Mouse (Mus musculus): Measurements from ENCODE around the gene Peli2. TPM values are rescaled to one million over a fixed set of nuclear protein-coding genes. Genes with fewer than 3 reads are reported as not detected.

Peli2 gene
- total and polyA plus RNA-seq, 3 experiments: not detected

DNA sequence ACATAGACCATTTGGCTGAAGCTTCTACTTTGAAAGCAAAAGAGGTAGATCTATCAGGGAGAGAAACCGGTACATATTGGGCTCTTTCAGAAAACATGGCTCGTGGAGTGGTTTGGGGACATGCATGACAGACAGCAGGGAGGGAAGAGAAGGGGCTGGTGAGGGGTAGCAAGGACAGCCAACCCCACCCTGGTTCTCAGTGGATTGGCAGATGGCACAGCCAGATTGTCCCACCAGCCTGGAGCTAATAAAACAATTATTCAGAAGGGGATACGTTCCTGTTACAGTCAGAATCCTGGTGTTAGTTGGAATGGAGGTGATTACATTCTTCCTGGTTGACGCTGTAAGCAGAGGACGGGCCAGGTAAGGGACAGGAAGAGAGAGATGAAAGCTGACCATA lies 2.6 kb upstream of the Peli2 start:
- H3K4me3 ChIP-seq (replicated peaks in 1 of 3; ENCODE audit: low read depth in 2 of 3, low read length in 2 of 3, poor library complexity in 1 of 3): no peak overlapping the region
- H3K4me2 ChIP-seq (ENCODE audit: insufficient read depth, low read depth, poor library complexity, severe bottlenecking): no peak overlapping the region
- H3K36me3 ChIP-seq (replicated peaks in 1 of 2; ENCODE audit: control insufficient read depth in 1 of 2, insufficient read depth in 1 of 2, low read length in 1 of 2): no peaks in the 10 kb centered on the region
- DNase-seq (ENCODE audit: extremely low read depth): no peak
- H3K79me2 ChIP-seq (replicated peaks; ENCODE audit: control insufficient read depth, extremely low read depth, insufficient read depth, poor library complexity, severe bottlenecking): no peaks in the 10 kb centered on the region
- in situ Hi-C loops (cut with MboI; ENCODE audit: low pct_ligation_motif_present, low pct_unique_long_range_greater_than_20kb, low sequenced_read_pairs): no loop called here
- peaks cover 0 to 3% of the 10 kb centered on the region in 2 experiments; a peak in 1 of 4 replicates for H3K4me1 ChIP-seq (ENCODE audit: control insufficient read depth in 1 of 2, insufficient read depth in 2 of 2)
- TF ChIP-seq JUN (IDR thresholded peaks at IDR 0.05; ENCODE audit: insufficient read depth, low read depth, low read length) (no peak), RCOR1 (conservative IDR thresholded peaks at IDR 0.05; ENCODE audit: low read depth, low read length) (no peak), ZKSCAN1 (IDR thresholded peaks at IDR 0.05; ENCODE audit: borderline replicate concordance, low read depth, low read length) (no peak), POLR2AphosphoS2 (IDR thresholded peaks at IDR 0.05; ENCODE audit: low read depth, low read length) (no peak), TBP (conservative IDR thresholded peaks at IDR 0.05; ENCODE audit: low read depth, low read length) (no peak), EP300 (IDR thresholded peaks at IDR 0.05; ENCODE audit: low read length) (no peak), RAD21 (IDR thresholded peaks at IDR 0.05; ENCODE audit: low read depth, low read length) (no peak), PAX5 (IDR thresholded peaks at IDR 0.05; ENCODE audit: low read length) (no peak), MAX (IDR thresholded peaks at IDR 0.05; ENCODE audit: low read length) (no peak)
- no peaks in the 10 kb centered on the region for H3K27me3 ChIP-seq (replicated peaks)
- dilution Hi-C loops (cut with MboI; ENCODE audit: extremely low pct_ligation_motif_present, extremely low pct_unique_long_range_greater_than_20kb, low sequenced_read_pairs): no loop called here
- peaks cover 8% of the 10 kb centered on the region for H3K9me3 ChIP-seq (replicated peaks; ENCODE audit: low read length)
- H3K27ac ChIP-seq (ENCODE audit: insufficient read depth, low read depth): no peak overlapping the region
- H3K9ac ChIP-seq (ENCODE audit: insufficient read depth, low read depth): no peak overlapping the region

GRCm38 (mm10) chr14:48119012-48119647 lies 1.5 kb upstream of the Peli2 start:
- H3K36me3 ChIP-seq (replicated peaks in 1 of 2; ENCODE audit: control insufficient read depth in 1 of 2, insufficient read depth in 1 of 2, low read length in 1 of 2): no peaks in the 10 kb centered on the region
- H3K9ac ChIP-seq (ENCODE audit: insufficient read depth, low read depth): no peak overlapping the region
- no peak overlapping the region for H3K27ac ChIP-seq (ENCODE audit: insufficient read depth, low read depth)
- H3K79me2 ChIP-seq (replicated peaks; ENCODE audit: control insufficient read depth, extremely low read depth, insufficient read depth, poor library complexity, severe bottlenecking): no peaks in the 10 kb centered on the region
- H3K4me2 ChIP-seq (ENCODE audit: insufficient read depth, low read depth, poor library complexity, severe bottlenecking): no peak overlapping the region
- H3K9me3 ChIP-seq (replicated peaks; ENCODE audit: low read length): peaks cover 8% of the 10 kb centered on the region
- H3K27me3 ChIP-seq (replicated peaks): no peaks in the 10 kb centered on the region
- H3K4me1 ChIP-seq (ENCODE audit: control insufficient read depth in 1 of 2, insufficient read depth in 2 of 2): peaks cover 3% of the 10 kb centered on the region in 2 experiments; a peak in 3 of 4 replicates
- in situ Hi-C loops (cut with MboI; ENCODE audit: low pct_ligation_motif_present, low pct_unique_long_range_greater_than_20kb, low sequenced_read_pairs) (no loop called here), dilution Hi-C loops (cut with MboI; ENCODE audit: extremely low pct_ligation_motif_present, extremely low pct_unique_long_range_greater_than_20kb, low sequenced_read_pairs) (no loop called here)
- no peak for DNase-seq (ENCODE audit: extremely low read depth)
- no peak overlapping the region for H3K4me3 ChIP-seq (replicated peaks in 1 of 3; ENCODE audit: low read depth in 2 of 3, low read length in 2 of 3, poor library complexity in 1 of 3)
- TF ChIP-seq NELFE (IDR thresholded peaks at IDR 0.05; ENCODE audit: low read depth, low read length): no peak
- TF ChIP-seq PAX5 (IDR thresholded peaks at IDR 0.05; ENCODE audit: low read length): no peak
- no peak for TF ChIP-seq CHD2 (IDR thresholded peaks at IDR 0.05; ENCODE audit: low read length)
- TF ChIP-seq ZKSCAN1 (IDR thresholded peaks at IDR 0.05; ENCODE audit: borderline replicate concordance, low read depth, low read length): no peak
- TF ChIP-seq MEF2A (IDR thresholded peaks at IDR 0.05; ENCODE audit: borderline replicate concordance, low read depth, low read length): no peak
- no peak for TF ChIP-seq ETS1 (conservative IDR thresholded peaks at IDR 0.05; ENCODE audit: low read depth, low read length)
- no peak for TF ChIP-seq POLR2AphosphoS2 (IDR thresholded peaks at IDR 0.05; ENCODE audit: low read depth, low read length)
- no peak for TF ChIP-seq MYC (IDR thresholded peaks at IDR 0.05; ENCODE audit: low read depth, low read length)
- TF ChIP-seq GABPA (IDR thresholded peaks at IDR 0.05; ENCODE audit: insufficient replicate concordance, low read depth, low read length): no peak
- TF ChIP-seq RCOR1 (conservative IDR thresholded peaks at IDR 0.05; ENCODE audit: low read depth, low read length): no peak
